Mouse (Mus musculus) effector memory CD4-positive, alpha-beta T cell, adult 7 months (primary cell): Measurements from ENCODE around the gene Gm2244. TPM values are rescaled to one million over a fixed set of nuclear protein-coding genes. Genes with fewer than 3 reads are reported as not detected.

ENCODE experiments used
- polyA plus RNA-seq: library from polyadenylated mRNA; unstranded; fragments of 100-300 nt; shearing (Covaris generic); gene quantifications from one replicate; pipeline ENCODE4 v1.2.1, GENCODE M21; 2017

Gm2244 gene
- polyA plus RNA-seq = not detected

DNA sequence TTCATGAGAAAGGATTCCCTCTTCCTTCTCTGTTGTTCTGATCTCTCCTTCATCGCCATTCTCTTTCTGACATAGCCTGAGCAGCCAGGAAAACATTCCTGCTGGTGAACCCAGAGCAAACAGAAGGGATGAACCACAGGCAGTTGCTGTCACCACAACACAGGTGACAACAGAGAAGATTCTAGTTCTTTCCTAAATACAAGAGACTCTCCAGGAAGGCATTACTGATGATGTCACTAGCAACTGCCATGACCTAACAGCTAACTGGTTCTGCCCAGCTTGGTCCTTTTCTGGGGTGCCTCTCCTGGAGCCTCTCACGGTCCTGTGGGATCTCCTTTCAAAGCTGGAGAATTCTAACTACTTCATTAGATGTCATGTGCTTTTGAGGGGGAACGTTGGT, at the start of gene Gm2244:
Gene Gm2244, minus strand, starts transcription at position 101 of the 400 bp plus-strand sequence.

DNA sequence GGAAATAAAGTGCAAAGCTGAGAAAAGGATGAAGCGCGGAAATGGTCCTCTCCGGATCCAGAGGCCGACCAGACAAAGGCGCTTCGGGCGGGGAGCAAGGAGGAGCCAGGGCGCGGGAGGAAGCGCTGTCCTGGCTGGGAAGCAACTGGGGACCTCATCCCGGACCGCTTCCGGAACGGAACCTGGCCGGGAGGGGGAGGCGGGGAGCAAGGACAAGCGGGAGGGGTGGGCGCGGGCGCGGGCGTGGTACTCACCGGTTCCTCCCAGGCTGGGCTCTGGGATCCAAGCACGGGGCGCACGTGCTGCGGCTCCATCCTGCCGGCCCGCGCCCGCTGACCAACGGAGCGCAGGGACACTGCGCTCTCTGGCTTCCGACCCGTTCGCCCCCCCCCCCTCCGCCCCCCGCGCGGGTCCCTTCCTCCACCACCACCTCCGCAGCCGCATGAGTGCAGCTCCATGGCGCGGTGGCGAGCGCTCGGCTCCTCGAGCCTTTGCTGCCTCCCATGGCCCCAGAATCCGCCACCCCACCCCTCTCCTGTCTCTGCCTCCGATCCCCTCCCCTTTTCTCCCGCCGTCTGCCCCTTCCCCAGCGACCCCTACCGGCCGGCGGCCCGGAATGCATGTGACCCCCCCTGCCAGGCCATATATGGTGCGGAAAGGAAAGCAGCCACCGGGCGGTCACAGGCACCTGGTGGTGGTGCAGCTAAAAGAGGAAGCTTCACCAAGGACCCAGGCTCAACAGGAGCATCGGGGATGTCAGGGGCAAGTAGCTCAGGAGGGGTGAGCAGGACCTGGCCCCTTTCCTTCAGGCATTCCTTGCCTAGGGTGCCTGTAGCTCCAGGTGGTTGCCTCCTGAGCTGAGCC, 35.3 kb upstream of the Gm2244 start, which contains the start of gene Gm2237:
Gene Gm2237, minus strand, starts transcription at position 332 of the 864 bp plus-strand sequence.

Other genes starting within 250 kb of the Gm2244 start
- gene Gm21738, start 131.0 kb downstream of the Gm2244 start, polyA plus RNA-seq = 26.6 TPM
- gene Gm2237, start 35.2 kb upstream of the Gm2244 start, polyA plus RNA-seq = 1.5 TPM
- not detected for gene Gm5458, start 52.6 kb upstream of the Gm2244 start, polyA plus RNA-seq
- 0.74 TPM for gene Nid2, start 201.3 kb upstream of the Gm2244 start, polyA plus RNA-seq